Mouse (Mus musculus) thymus, adult 2 months (tissue): Measurements from ENCODE around the gene Zfp655.

Experiments used
- CTCF ChIP-seq: fragments of 200-500 bp; IDR thresholded peaks from 2 replicates; pipeline ENCODE4 v1.5.1; 2012; ENCODE audit warnings: mild to moderate bottlenecking, control low read depth, low read length, moderate library complexity, borderline replicate concordance; ENCODE audit not compliant: control insufficient read depth, poor library complexity, insufficient read depth; ENCODE audit errors: extremely low read depth
- POLR2A ChIP-seq: fragments of 200-500 bp; IDR thresholded peaks from 2 replicates; pipeline ENCODE4 v1.6.1; 2012; ENCODE audit warnings: mild to moderate bottlenecking, low read length, control low read depth, moderate library complexity; ENCODE audit not compliant: control insufficient read depth, poor library complexity, insufficient read depth; ENCODE audit errors: extremely low read depth

DNA sequence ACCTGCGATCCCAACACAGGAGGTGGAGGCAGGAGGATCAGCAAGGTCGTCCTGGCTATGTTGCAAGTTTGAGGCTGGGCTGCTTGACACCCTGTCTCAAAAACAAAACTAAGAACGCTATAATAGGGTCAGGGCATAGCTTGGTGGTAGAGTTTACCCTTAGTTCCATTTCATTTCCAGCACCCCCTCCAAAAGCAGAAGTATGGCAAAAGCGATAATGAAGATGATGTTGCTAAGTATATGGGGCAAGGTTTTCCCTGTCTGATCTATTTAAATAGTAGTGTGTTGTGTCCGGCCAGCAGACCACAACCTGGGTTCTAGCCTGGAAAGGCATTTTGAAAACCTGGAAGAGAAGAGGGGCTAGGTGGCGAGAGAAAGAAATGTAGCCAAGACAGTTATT is 23.6 kb upstream of the Zfp655 start:
- no peak for TF ChIP-seq POLR2A
- TF ChIP-seq CTCF = no peak
